Mouse (Mus musculus) gastrocnemius, adult 8-10 months (tissue): ENCODE measurements around the gene G430095P16Rik. TPM values are rescaled to one million over a fixed set of nuclear protein-coding genes. Genes with fewer than 3 reads are reported as not detected.

Source experiments
- DNase-seq, 2 experiments: peaks; one replicate each; pipeline ENCODE4 v3.0.0; 2022; ENCODE audit warnings: low spot score in 2 of 2
- total RNA-seq, 4 experiments: library from RNA; stranded (reverse); gene quantifications; 2 replicates each; pipeline ENCODE4 v1.2.4; 2022

G430095P16Rik gene
- total RNA-seq, 4 experiments from 2014 or later = 0.43 to 0.56 (median 0.48) TPM; not detected in 1

GRCm38 (mm10) chr8:84768343-84769095 is 45.7 kb downstream of the G430095P16Rik start:
- DNase-seq = no peak

- peak in 1 of 2 experiments; percentile 72 for DNase-seq
These were observed 46.5 kb downstream of the G430095P16Rik start for GRCm38 (mm10) chr8:84769324-84769723.

- DNase-seq = no peak
These were observed 47.5 kb downstream of the G430095P16Rik start for GRCm38 (mm10) chr8:84770100-84770953.

- no peak for DNase-seq
These were observed 48.3 kb downstream of the G430095P16Rik start for GRCm38 (mm10) chr8:84771000-84771687.

- no peak for DNase-seq
These were observed 49.2 kb downstream of the G430095P16Rik start for GRCm38 (mm10) chr8:84771941-84772378.

- no peak for DNase-seq
These were observed 49.8 kb downstream of the G430095P16Rik start for GRCm38 (mm10) chr8:84772628-84773027.

- no peak for DNase-seq
These were observed 50.5 kb downstream of the G430095P16Rik start for GRCm38 (mm10) chr8:84773304-84773703.

- peak; percentile 65 to 77 for DNase-seq
These were observed 51.0 kb downstream of the G430095P16Rik start for GRCm38 (mm10) chr8:84773833-84774232.

- peak; percentile 59 to 74 for DNase-seq
These were observed 51.7 kb downstream of the G430095P16Rik start for GRCm38 (mm10) chr8:84774473-84774911.

GRCm38 (mm10) chr8:84775105-84775591 is 52.3 kb downstream of the G430095P16Rik start:
- DNase-seq = peak in 1 of 2 experiments; percentile 69

- no peak for DNase-seq
These were observed 52.9 kb downstream of the G430095P16Rik start for GRCm38 (mm10) chr8:84775621-84776113.

Other genes with a start within 250 kb of the G430095P16Rik start
- 1 to 10 TPM; 4.3 to 5.1 (median 4.5) TPM for gene Ier2, start 60.2 kb upstream of the G430095P16Rik start, total RNA-seq
- gene Trmt1, start 36.7 kb upstream of the G430095P16Rik start, total RNA-seq = 10 to 100 TPM; 44.9 to 73.7 (median 53.5) TPM
- gene Nacc1, start 35.1 kb upstream of the G430095P16Rik start, total RNA-seq = 10 to 100 TPM; 17.6 to 26.4 (median 20.7) TPM
- 1 to 10 TPM in 1 of 4 experiments, under 1 TPM in 3; 0.51 to 1.8 (median 0.57) TPM for gene Lyl1, start 21.6 kb upstream of the G430095P16Rik start, total RNA-seq
- gene Nfix, start 77.3 kb downstream of the G430095P16Rik start, total RNA-seq = 100 to 1,000 TPM; 507 to 604 (median 532) TPM
- gene Dand5, start 99.8 kb downstream of the G430095P16Rik start, total RNA-seq = 10 to 100 TPM in 3 of 4 experiments, 1 to 10 TPM in 1; 7.8 to 12.9 (median 12.2) TPM
- gene Gadd45gip1, start 108.5 kb downstream of the G430095P16Rik start, total RNA-seq = 10 to 100 TPM; 18.6 to 23.2 (median 20.8) TPM
- gene Rad23a, start 117.7 kb downstream of the G430095P16Rik start, total RNA-seq = 100 to 1,000 TPM; 168 to 185 (median 180) TPM
- 100 to 1,000 TPM; 148 to 197 (median 154) TPM for gene Calr, start 123.9 kb downstream of the G430095P16Rik start, total RNA-seq
- 10 to 100 TPM; 19.2 to 28.8 (median 24.5) TPM for gene Farsa, start 134.0 kb downstream of the G430095P16Rik start, total RNA-seq
- gene Syce2, start 149.1 kb downstream of the G430095P16Rik start, total RNA-seq = 1 to 10 TPM in 2 of 4 experiments, under 1 TPM in 2; 0.82 to 2.5 (median 1.5) TPM
- 10 to 100 TPM; 29.4 to 43.6 (median 36.2) TPM for gene Gcdh, start 170.9 kb downstream of the G430095P16Rik start, total RNA-seq
- gene Klf1, start 178.9 kb downstream of the G430095P16Rik start, total RNA-seq = not detected
- gene Dnase2a, start 185.6 kb downstream of the G430095P16Rik start, total RNA-seq = 1 to 10 TPM; 3.7 to 8.0 (median 6.1) TPM
- under 1 TPM in 1 of 4 experiments, not detected in 3; 0.07 TPM for gene Mast1, start 214.4 kb downstream of the G430095P16Rik start, total RNA-seq
- gene Rtbdn, start 224.0 kb downstream of the G430095P16Rik start, total RNA-seq = not detected
- gene Gm49661, start 246.4 kb downstream of the G430095P16Rik start, total RNA-seq = 1 to 10 TPM in 1 of 4 experiments, not detected in 3; 1.1 TPM
- gene Prdx2, start 246.6 kb downstream of the G430095P16Rik start, total RNA-seq = 100 to 1,000 TPM; 173 to 193 (median 187) TPM
- gene Rnaseh2a, start 246.8 kb downstream of the G430095P16Rik start, total RNA-seq = 10 to 100 TPM; 20.4 to 26.5 (median 23.9) TPM